Mouse (Mus musculus): ENCODE data around the gene Gm45213. TPM values are rescaled to one million over a fixed set of nuclear protein-coding genes. Genes with fewer than 3 reads are reported as not detected.
A peak's percentile ranks its signal among the peaks of the same experiment; 100 is the strongest.

Gene Gm45213
- total and polyA plus RNA-seq, 3 experiments = not detected

- Histone ChIP-seq H3K4me3 (peak overlapping the region; percentile 70), H3K36me3 (ENCODE audit: control insufficient read depth, insufficient read depth, low read length) (no peaks in the 10 kb centered on the region), H3K27ac (peak overlapping the region; percentile 38), H3K79me2 (replicated peaks; ENCODE audit: control insufficient read depth, insufficient read depth, low read length) (no peaks in the 10 kb centered on the region), H3K27me3 (ENCODE audit: control insufficient read depth, insufficient read depth, low read length) (no peaks in the 10 kb centered on the region), H3K4me1 (ENCODE audit: control insufficient read depth, insufficient read depth, low read length) (peaks cover 4% of the 10 kb centered on the region; the same call in 1 of the 2 replicates), H3K9ac (ENCODE audit: low read depth, low read length) (peak overlapping the region; percentile 95)
- DNase-seq = peak; percentile 65 to 69
- 4% methylated on average over 70 of the region's 77 CpGs for WGBS
- TF ChIP-seq CTCF (IDR thresholded peaks at IDR 0.05) = no peak
- TF ChIP-seq EP300 (IDR thresholded peaks at IDR 0.05; ENCODE audit: insufficient read depth, low read depth, low read length) = no peak
- TF ChIP-seq POLR2A (IDR thresholded peaks at IDR 0.05; ENCODE audit: insufficient read depth, low read depth, low read length) = no peak
- intact Hi-C loops (cut with DNase I) = loop anchor here (5.0 kb wide), 1 partner anchor 87 kb away; no protein-coding TSS in a partner anchor
These were observed 66.6 kb downstream of the Gm45213 start for GRCm38 (mm10) chr7:66109855-66110635.

- Histone ChIP-seq H3K27me3 (ENCODE audit: control insufficient read depth, insufficient read depth, low read length) (no peaks in the 10 kb centered on the region), H3K9ac (ENCODE audit: low read depth, low read length) (peak overlapping the region; percentile 19; the same call in 1 of the 2 replicates), H3K79me2 (replicated peaks; ENCODE audit: control insufficient read depth, insufficient read depth, low read length) (no peaks in the 10 kb centered on the region), H3K36me3 (ENCODE audit: control insufficient read depth, insufficient read depth, low read length) (no peaks in the 10 kb centered on the region), H3K27ac (peak overlapping the region; percentile 38; the same call in 1 of the 2 replicates), H3K4me1 (ENCODE audit: control insufficient read depth, insufficient read depth, low read length) (peaks cover 4% of the 10 kb centered on the region; the same call in 1 of the 2 replicates), H3K4me3 (peak overlapping the region; percentile 70)
- no peak for TF ChIP-seq CTCF (IDR thresholded peaks at IDR 0.05)
- TF ChIP-seq EP300 (IDR thresholded peaks at IDR 0.05; ENCODE audit: insufficient read depth, low read depth, low read length) = no peak
- no peak for TF ChIP-seq POLR2A (IDR thresholded peaks at IDR 0.05; ENCODE audit: insufficient read depth, low read depth, low read length)
- intact Hi-C loops (cut with DNase I) = no loop called here
- WGBS = 18% methylated on average over 10 of the region's 10 CpGs
- DNase-seq = no peak
These were observed 67.3 kb downstream of the Gm45213 start for GRCm38 (mm10) chr7:66110636-66111112.

- Histone ChIP-seq H3K27ac (no peak overlapping the region), H3K4me1 (ENCODE audit: control insufficient read depth, insufficient read depth, low read length) (peaks cover 5% of the 10 kb centered on the region), H3K9ac (ENCODE audit: low read depth, low read length) (no peak overlapping the region), H3K27me3 (ENCODE audit: control insufficient read depth, insufficient read depth, low read length) (no peaks in the 10 kb centered on the region), H3K79me2 (replicated peaks; ENCODE audit: control insufficient read depth, insufficient read depth, low read length) (no peaks in the 10 kb centered on the region), H3K4me3 (no peak overlapping the region), H3K36me3 (ENCODE audit: control insufficient read depth, insufficient read depth, low read length) (no peaks in the 10 kb centered on the region)
- TF ChIP-seq CTCF (IDR thresholded peaks at IDR 0.05) (no peak), POLR2A (IDR thresholded peaks at IDR 0.05; ENCODE audit: insufficient read depth, low read depth, low read length) (no peak), EP300 (IDR thresholded peaks at IDR 0.05; ENCODE audit: insufficient read depth, low read depth, low read length) (no peak)
- intact Hi-C loops (cut with DNase I) = no loop called here
- DNase-seq = no peak
- 84% methylated on average over 10 of the region's 10 CpGs for WGBS
These were observed 67.8 kb downstream of the Gm45213 start for GRCm38 (mm10) chr7:66111211-66111610.

Other genes starting within 250 kb of the Gm45213 start
- 10 to 100 TPM; 36.0 to 44.0 TPM for gene Pcsk6, start 181.9 kb upstream of the Gm45213 start, total RNA-seq (2021)
- 27.9 and 41.2 TPM in 2 replicates for gene Pcsk6, start 181.9 kb upstream of the Gm45213 start, polyA plus RNA-seq (2012; rRNA removed)
- gene Snrpa1, start 15.4 kb downstream of the Gm45213 start, total RNA-seq (2021) = 10 to 100 TPM; 21.7 to 22.3 TPM
- gene Snrpa1, start 15.4 kb downstream of the Gm45213 start, polyA plus RNA-seq (2012; rRNA removed) = 9.3 and 17.8 TPM in 2 replicates
- 10 to 100 TPM; 34.1 to 43.7 TPM for gene Selenos, start 36.0 kb downstream of the Gm45213 start, total RNA-seq (2021)
- gene Selenos, start 36.0 kb downstream of the Gm45213 start, polyA plus RNA-seq (2012; rRNA removed) = 32.5 and 43.5 TPM in 2 replicates
- gene Chsy1, start 65.9 kb downstream of the Gm45213 start, total RNA-seq (2021) = 10 to 100 TPM; 12.3 to 13.4 TPM
- gene Chsy1, start 65.9 kb downstream of the Gm45213 start, polyA plus RNA-seq (2012; rRNA removed) = 4.8 and 7.5 TPM in 2 replicates

Measured in heart, adult 2 months (tissue).